Mouse (Mus musculus) limb, embryonic 14.5 days (tissue): ENCODE results near the gene Dus2. TPM values are rescaled to one million over a fixed set of nuclear protein-coding genes. Genes with fewer than 3 reads are reported as not detected.

ENCODE experiments used
- ATAC-seq: fragments of 200-750 bp; cut with Nextera tagmentation; 2 replicates; pipeline ENCODE4 v1.8.0; 2017; ENCODE audit warnings: low read depth, moderate number of reproducible peaks, moderate TSS enrichment; ENCODE audit not compliant: low FRiP score
- DNase-seq: peaks from one replicate; pipeline ENCODE4 v3.0.0-alpha.2; 2015; ENCODE audit warnings: low spot score
- H3K27ac ChIP-seq: fragments of 300-500 bp; sonication (generic); replicated peaks from 2 replicates; pipeline ENCODE4 v1.5.1; 2014; ENCODE audit warnings: low read depth, mild to moderate bottlenecking, low read length, moderate library complexity, mixed read lengths
- H3K27me3 ChIP-seq: fragments of 300-500 bp; sonication (generic); 2 replicates; pipeline ENCODE4 v1.6.1; 2014; ENCODE audit warnings: low read length, mixed read lengths; ENCODE audit not compliant: control insufficient read depth, insufficient read depth
- H3K36me3 ChIP-seq: fragments of 300-500 bp; sonication (generic); 2 replicates; pipeline ENCODE4 v1.6.1; 2014; ENCODE audit warnings: mild to moderate bottlenecking, low read length, moderate library complexity, mixed read lengths; ENCODE audit not compliant: control insufficient read depth, insufficient read depth
- H3K4me1 ChIP-seq: fragments of 300-500 bp; sonication (generic); 2 replicates; pipeline ENCODE4 v1.6.1; 2014; ENCODE audit warnings: antibody characterized with exemption, low read length, mixed read lengths; ENCODE audit not compliant: control insufficient read depth, insufficient read depth
- H3K4me2 ChIP-seq: fragments of 300-500 bp; sonication (generic); replicated peaks from 2 replicates; pipeline ENCODE4 v1.6.1; 2014; ENCODE audit warnings: low read depth, mild to moderate bottlenecking, low read length, moderate library complexity; ENCODE audit not compliant: severe bottlenecking
- H3K4me3 ChIP-seq: fragments of 300-500 bp; sonication (generic); replicated peaks from 2 replicates; pipeline ENCODE4 v1.5.1; 2014; ENCODE audit warnings: low read length
- H3K9ac ChIP-seq: fragments of 300-500 bp; sonication (generic); 2 replicates; pipeline ENCODE4 v1.6.1; 2014; ENCODE audit warnings: mild to moderate bottlenecking, low read depth, low read length, moderate library complexity; ENCODE audit not compliant: severe bottlenecking
- H3K9me3 ChIP-seq: fragments of 300-500 bp; sonication (generic); 2 replicates; pipeline ENCODE4 v1.6.1; 2016; ENCODE audit warnings: low read length; ENCODE audit not compliant: control insufficient read depth
- POLR2A ChIP-seq: fragments of 200-500 bp; IDR thresholded peaks from 2 replicates; pipeline ENCODE4 v1.8.0; 2012; ENCODE audit warnings: inconsistent platforms, mild to moderate bottlenecking, moderate library complexity, borderline replicate concordance; ENCODE audit not compliant: insufficient read depth, insufficient read length; ENCODE audit errors: extremely low read depth
- WGBS: fragments of 180-500 bp; shearing (Covaris S2); extraction: QIAGEN DNeasy Blood & Tissue Kit; methylation state at CpG from one replicate; pipeline ENCODE4 v1.1.7; 2014; 5-methylcytosine and 5-hydroxymethylcytosine counted together
- microRNA-seq: library from miRNA; unstranded; fragments of <30 nt; microRNA quantifications from one replicate; pipeline ENCODE4, GENCODE M21; 2016
- polyA plus RNA-seq, 2 experiments: library from polyadenylated mRNA; depleted of rRNA in 1 of 2; stranded (reverse) in 1 of 2; unstranded in 1 of 2; fragments of >200 nt; fragmentation: Nextera tagmentation in 1 of 2; extraction: Ambion mirVana in 1 of 2; gene quantifications; 2 replicates each; pipeline versions ENCODE4 v1.2.1 to v1.2.3; 2012 to 2014

Gene Dus2
- polyA plus RNA-seq, 2 experiments: 22.4 to 24.4 TPM

- DNase-seq (no peak), ATAC-seq (no peak)
- TF ChIP-seq POLR2A: no peak
- Histone ChIP-seq H3K9ac (no peak overlapping the region), H3K9me3 (no peaks in the 10 kb centered on the region), H3K27me3 (no peaks in the 10 kb centered on the region), H3K4me1 (no peaks in the 10 kb centered on the region), H3K27ac (no peak overlapping the region), H3K4me2 (no peak overlapping the region), H3K36me3 (peaks cover 23% of the 10 kb centered on the region), H3K4me3 (no peak overlapping the region)
- 88% methylated on average over 1 of the region's 1 CpGs for WGBS
These were observed 86.4 kb downstream of the Dus2 start for GRCm38 (mm10) chr8:106077452-106078067.

DNA sequence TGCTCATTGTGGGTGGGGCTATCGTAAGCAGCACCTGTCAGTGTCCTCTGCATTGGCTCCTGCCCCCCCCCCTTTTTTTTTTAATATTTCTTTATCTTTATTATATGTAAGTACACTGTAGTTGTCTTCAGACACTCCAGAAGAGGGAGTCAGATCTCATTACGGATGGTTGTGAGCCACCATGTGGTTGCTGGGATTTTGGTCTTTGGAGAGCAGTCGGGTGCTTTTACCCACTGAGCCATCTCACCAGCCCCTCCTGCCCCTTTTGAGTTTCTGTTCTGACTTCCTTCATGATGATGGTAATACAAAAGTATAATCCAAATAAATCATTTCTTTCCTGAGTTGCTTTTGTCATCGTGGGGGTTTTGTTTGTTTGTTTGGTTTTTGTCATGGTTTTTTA is 111.2 kb downstream of the Dus2 start:
- H3K9me3 ChIP-seq: no peaks in the 10 kb centered on the region
- ATAC-seq (no peak), DNase-seq (no peak)
- TF ChIP-seq POLR2A: no peak
- no peak overlapping the region for H3K4me2 ChIP-seq
- no peak overlapping the region for H3K9ac ChIP-seq
- no peaks in the 10 kb centered on the region for H3K4me1 ChIP-seq
- H3K36me3 ChIP-seq: peaks cover 47% of the 10 kb centered on the region
- WGBS: 89% methylated on average over 4 of the region's 4 CpGs
- H3K4me3 ChIP-seq: no peak overlapping the region
- no peak overlapping the region for H3K27ac ChIP-seq
- no peaks in the 10 kb centered on the region for H3K27me3 ChIP-seq

Small RNA genes lying within 50 kb of the gene (microRNA-seq; reads per million reads assigned to microRNA genes)
- not detected for gene Mir7074

Other genes with a start within 250 kb of the Dus2 start
- 10.5 and 11.7 TPM in 2 replicates for gene Gfod2, start 232.7 kb upstream of the Dus2 start, polyA plus RNA-seq (2012; rRNA removed)
- 13.6 and 17.7 TPM in 2 replicates for gene Gfod2, start 232.7 kb upstream of the Dus2 start, polyA plus RNA-seq (2014; fragmentation: Nextera tagmentation; extraction: Ambion mirVana)
- gene Ranbp10, start 164.0 kb upstream of the Dus2 start, polyA plus RNA-seq (2012; rRNA removed): 31.3 and 37.4 TPM in 2 replicates
- 12.2 and 15.0 TPM in 2 replicates for gene Ranbp10, start 164.0 kb upstream of the Dus2 start, polyA plus RNA-seq (2014; fragmentation: Nextera tagmentation; extraction: Ambion mirVana)
- 0.06 and 0.19 TPM in 2 replicates for gene Tsnaxip1, start 163.6 kb upstream of the Dus2 start, polyA plus RNA-seq (2012; rRNA removed)
- 0.18 and 0.62 TPM in 2 replicates for gene Tsnaxip1, start 163.6 kb upstream of the Dus2 start, polyA plus RNA-seq (2014; fragmentation: Nextera tagmentation; extraction: Ambion mirVana)
- 92.2 and 98.0 TPM in 2 replicates for gene Cenpt, start 138.1 kb upstream of the Dus2 start, polyA plus RNA-seq (2012; rRNA removed)
- 41.5 and 45.7 TPM in 2 replicates for gene Cenpt, start 138.1 kb upstream of the Dus2 start, polyA plus RNA-seq (2014; fragmentation: Nextera tagmentation; extraction: Ambion mirVana)
- 70.7 and 83.1 TPM in 2 replicates for gene Thap11, start 136.2 kb upstream of the Dus2 start, polyA plus RNA-seq (2012; rRNA removed)
- gene Thap11, start 136.2 kb upstream of the Dus2 start, polyA plus RNA-seq (2014; fragmentation: Nextera tagmentation; extraction: Ambion mirVana): 62.5 and 68.4 TPM in 2 replicates
- 239 and 249 TPM in 2 replicates for gene Nutf2, start 130.8 kb upstream of the Dus2 start, polyA plus RNA-seq (2012; rRNA removed)
- gene Nutf2, start 130.8 kb upstream of the Dus2 start, polyA plus RNA-seq (2014; fragmentation: Nextera tagmentation; extraction: Ambion mirVana): 259 and 271 TPM in 2 replicates
- 91.8 and 127 TPM in 2 replicates for gene Edc4, start 110.5 kb upstream of the Dus2 start, polyA plus RNA-seq (2012; rRNA removed)
- gene Edc4, start 110.5 kb upstream of the Dus2 start, polyA plus RNA-seq (2014; fragmentation: Nextera tagmentation; extraction: Ambion mirVana): 39.6 and 49.1 TPM in 2 replicates
- 2.2 TPM in 2 replicates for gene Nrn1l, start 97.8 kb upstream of the Dus2 start, polyA plus RNA-seq (2012; rRNA removed)
- 0.45 and 1.1 TPM in 2 replicates for gene Nrn1l, start 97.8 kb upstream of the Dus2 start, polyA plus RNA-seq (2014; fragmentation: Nextera tagmentation; extraction: Ambion mirVana)
- 57.2 and 82.7 TPM in 2 replicates for gene Pskh1, start 90.9 kb upstream of the Dus2 start, polyA plus RNA-seq (2012; rRNA removed)
- 33.1 and 37.6 TPM in 2 replicates for gene Pskh1, start 90.9 kb upstream of the Dus2 start, polyA plus RNA-seq (2014; fragmentation: Nextera tagmentation; extraction: Ambion mirVana)
- gene Ctrl, start 57.5 kb upstream of the Dus2 start, polyA plus RNA-seq (2012; rRNA removed): 4.1 and 5.7 TPM in 2 replicates
- gene Ctrl, start 57.5 kb upstream of the Dus2 start, polyA plus RNA-seq (2014; fragmentation: Nextera tagmentation; extraction: Ambion mirVana): 0.88 and 1.7 TPM in 2 replicates
- 31.8 and 45.8 TPM in 2 replicates for gene Psmb10, start 52.9 kb upstream of the Dus2 start, polyA plus RNA-seq (2012; rRNA removed)
- 37.8 and 38.8 TPM in 2 replicates for gene Psmb10, start 52.9 kb upstream of the Dus2 start, polyA plus RNA-seq (2014; fragmentation: Nextera tagmentation; extraction: Ambion mirVana)
- 15.9 and 18.5 TPM in 2 replicates for gene Lcat, start 48.0 kb upstream of the Dus2 start, polyA plus RNA-seq (2012; rRNA removed)
- gene Lcat, start 48.0 kb upstream of the Dus2 start, polyA plus RNA-seq (2014; fragmentation: Nextera tagmentation; extraction: Ambion mirVana): 1.9 and 3.0 TPM in 2 replicates
- gene Slc12a4, start 25.2 kb upstream of the Dus2 start, polyA plus RNA-seq (2012; rRNA removed): 116 and 135 TPM in 2 replicates
- gene Slc12a4, start 25.2 kb upstream of the Dus2 start, polyA plus RNA-seq (2014; fragmentation: Nextera tagmentation; extraction: Ambion mirVana): 46.0 and 56.2 TPM in 2 replicates
- gene Dpep3, start 11.9 kb upstream of the Dus2 start, polyA plus RNA-seq (2012; rRNA removed): not detected in 2 replicates
- 0.11 TPM in 1 of 2 replicates, not detected in the other for gene Dpep3, start 11.9 kb upstream of the Dus2 start, polyA plus RNA-seq (2014; fragmentation: Nextera tagmentation; extraction: Ambion mirVana)
- 0.05 TPM in 1 of 2 replicates, not detected in the other for gene Dpep2nb, start 14.6 kb downstream of the Dus2 start, polyA plus RNA-seq (2012; rRNA removed)
- gene Dpep2nb, start 14.6 kb downstream of the Dus2 start, polyA plus RNA-seq (2014; fragmentation: Nextera tagmentation; extraction: Ambion mirVana): 0.17 TPM in 1 of 2 replicates, not detected in the other
- 12.9 and 14.9 TPM in 2 replicates for gene Ddx28, start 20.5 kb downstream of the Dus2 start, polyA plus RNA-seq (2012; rRNA removed)
- gene Ddx28, start 20.5 kb downstream of the Dus2 start, polyA plus RNA-seq (2014; fragmentation: Nextera tagmentation; extraction: Ambion mirVana): 17.2 and 19.5 TPM in 2 replicates
- gene Nfatc3, start 67.5 kb downstream of the Dus2 start, polyA plus RNA-seq (2012; rRNA removed): 27.2 and 31.6 TPM in 2 replicates
- gene Nfatc3, start 67.5 kb downstream of the Dus2 start, polyA plus RNA-seq (2014; fragmentation: Nextera tagmentation; extraction: Ambion mirVana): 7.8 and 9.6 TPM in 2 replicates
- 29.5 and 34.3 TPM in 2 replicates for gene Esrp2, start 145.6 kb downstream of the Dus2 start, polyA plus RNA-seq (2012; rRNA removed)
- gene Esrp2, start 145.6 kb downstream of the Dus2 start, polyA plus RNA-seq (2014; fragmentation: Nextera tagmentation; extraction: Ambion mirVana): 38.8 and 38.9 TPM in 2 replicates
- gene Pla2g15, start 159.1 kb downstream of the Dus2 start, polyA plus RNA-seq (2012; rRNA removed): 13.7 and 15.0 TPM in 2 replicates
- gene Pla2g15, start 159.1 kb downstream of the Dus2 start, polyA plus RNA-seq (2014; fragmentation: Nextera tagmentation; extraction: Ambion mirVana): 6.3 and 7.8 TPM in 2 replicates
- gene Slc7a6, start 177.5 kb downstream of the Dus2 start, polyA plus RNA-seq (2012; rRNA removed): 42.1 and 57.6 TPM in 2 replicates
- 55.7 and 73.1 TPM in 2 replicates for gene Slc7a6, start 177.5 kb downstream of the Dus2 start, polyA plus RNA-seq (2014; fragmentation: Nextera tagmentation; extraction: Ambion mirVana)
- gene Slc7a6os, start 219.6 kb downstream of the Dus2 start, polyA plus RNA-seq (2012; rRNA removed): 52.4 and 58.3 TPM in 2 replicates
- gene Slc7a6os, start 219.6 kb downstream of the Dus2 start, polyA plus RNA-seq (2014; fragmentation: Nextera tagmentation; extraction: Ambion mirVana): 32.5 and 36.1 TPM in 2 replicates
- gene Prmt7, start 219.6 kb downstream of the Dus2 start, polyA plus RNA-seq (2012; rRNA removed): 35.5 and 40.3 TPM in 2 replicates
- gene Prmt7, start 219.6 kb downstream of the Dus2 start, polyA plus RNA-seq (2014; fragmentation: Nextera tagmentation; extraction: Ambion mirVana): 44.7 and 46.6 TPM in 2 replicates